In the genomic region with DNA sequence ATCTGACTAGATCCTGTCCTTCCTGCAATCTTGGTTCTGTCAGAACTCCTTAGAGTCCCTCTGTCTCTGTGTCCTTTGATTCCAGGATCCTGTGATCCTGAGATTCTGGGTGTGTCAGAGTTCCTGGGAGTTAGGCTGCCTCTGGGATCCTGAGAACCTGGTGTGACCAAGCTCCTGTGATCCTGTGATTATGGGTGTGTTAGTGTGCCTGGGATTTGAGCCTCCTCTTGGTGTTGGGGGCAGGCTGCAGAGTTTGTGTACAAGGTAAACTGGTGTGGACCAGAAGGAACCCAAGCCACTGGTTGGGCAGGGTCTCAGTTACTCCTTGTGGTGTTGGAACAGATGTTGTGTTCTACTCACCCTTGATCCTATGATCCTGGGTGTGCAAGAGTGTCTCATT, we compare ENCODE assay signal across 23 mouse cellular contexts. TPM values are rescaled to one million over a fixed set of nuclear protein-coding genes. Genes with fewer than 3 reads are reported as not detected.
"Had no signal": no experiment of that assay in that cellular context is flagged by ENCODE, and none has a peak within 500 bp of the region (broad histone marks: within the 10 kb centered on the region; RNA-seq: fewer than 3 reads in every experiment).

No protein-coding gene starts in this region.

- H3K36me3 ChIP-seq: neural tube, embryonic 15.5 days; stomach, embryonic 15.5 days had no signal

- H3K27me3 ChIP-seq: neural tube, embryonic 15.5 days; stomach, embryonic 15.5 days had no signal

- H3K4me3 ChIP-seq: neural tube, embryonic 15.5 days; stomach, embryonic 15.5 days had no signal

- H3K4me2 ChIP-seq: neural tube, embryonic 15.5 days; stomach, embryonic 15.5 days had no signal

- H3K4me1 ChIP-seq: neural tube, embryonic 15.5 days; stomach, embryonic 15.5 days had no signal

- DNase-seq: retina, postnatal 1 day; right cerebral cortex, adult 18-20 months; right cerebral cortex, postnatal 14 days; right cerebral cortex, postnatal 25 days; right cerebral cortex, postnatal 4 days; spleen, adult 18-20 months; thymus, adult 18-20 months; thymus, adult 2 months; thymus, postnatal 14 days; thymus, postnatal 25 days; thymus, postnatal 36 days; thymus, postnatal 4 days had no signal

- H3K9me3 ChIP-seq: neural tube, embryonic 15.5 days; stomach, embryonic 15.5 days had no signal

- H3K27ac ChIP-seq: neural tube, embryonic 15.5 days; stomach, embryonic 15.5 days; stomach, postnatal 0 days had no signal

- H3K9ac ChIP-seq: neural tube, embryonic 15.5 days; stomach, embryonic 15.5 days had no signal

RNA-seq across cellular contexts. Expression of gene Gm30302, which starts 42.4 kb away (rescaled TPM):
- total RNA-seq: neutrophil, adult 5-6 weeks had no signal
- polyA plus RNA-seq: neural tube, embryonic 14.5 days; neural tube, embryonic 15.5 days; small intestine, adult 2 months; spleen, adult 2 months; stomach, embryonic 14.5 days; stomach, embryonic 15.5 days; stomach, embryonic 16.5 days; stomach, postnatal 0 days; thymus, adult 2 months; thymus, postnatal 0 days; urinary bladder, adult 2 months had no signal
